Mouse (Mus musculus) stomach, embryonic 15.5 days (tissue): ENCODE data around the gene Wdfy1. TPM values are rescaled to one million over a fixed set of nuclear protein-coding genes. Genes with fewer than 3 reads are reported as not detected.

ENCODE experiments used
- ATAC-seq: fragments of 200-750 bp; cut with Nextera tagmentation; 2 replicates; pipeline ENCODE4 v1.8.0; 2017; ENCODE audit warnings: low read depth, moderate number of reproducible peaks, moderate TSS enrichment; ENCODE audit not compliant: insufficient read depth, low FRiP score
- H3K27ac ChIP-seq: fragments of 300-500 bp; sonication (generic); 2 replicates; pipeline ENCODE4 v1.5.1; 2015; ENCODE audit warnings: mild to moderate bottlenecking, inconsistent platforms
- H3K27me3 ChIP-seq: fragments of 300-500 bp; sonication (generic); replicated peaks from 2 replicates; pipeline ENCODE4 v1.6.1; 2015; ENCODE audit warnings: inconsistent platforms
- H3K36me3 ChIP-seq: fragments of 300-500 bp; sonication (generic); 2 replicates; pipeline ENCODE4 v1.6.1; 2015; ENCODE audit warnings: inconsistent platforms
- H3K4me1 ChIP-seq: fragments of 300-500 bp; sonication (generic); 2 replicates; pipeline ENCODE4 v1.6.1; 2015; ENCODE audit warnings: inconsistent platforms
- H3K4me2 ChIP-seq: fragments of 300-500 bp; sonication (generic); 2 replicates; pipeline ENCODE4 v1.6.1; 2015; ENCODE audit warnings: mild to moderate bottlenecking, inconsistent platforms
- H3K4me3 ChIP-seq: fragments of 300-500 bp; sonication (generic); replicated peaks from 2 replicates; pipeline ENCODE4 v1.5.1; 2015; ENCODE audit warnings: inconsistent platforms
- H3K9ac ChIP-seq: fragments of 300-500 bp; sonication (generic); 2 replicates; pipeline ENCODE4 v1.6.1; 2015; ENCODE audit warnings: inconsistent platforms
- H3K9me3 ChIP-seq: fragments of 300-500 bp; sonication (generic); 2 replicates; pipeline ENCODE4 v1.6.1; 2016; ENCODE audit warnings: inconsistent platforms
- WGBS: fragments of 180-500 bp; shearing (Covaris S2); methylation state at CpG from one replicate; pipeline ENCODE4 v1.1.7; 2015; 5-methylcytosine and 5-hydroxymethylcytosine counted together
- polyA plus RNA-seq: library from polyadenylated mRNA; unstranded; fragments of >200 nt; fragmentation: Nextera tagmentation; extraction: Ambion mirVana; gene quantifications from 2 replicates; pipeline ENCODE4 v1.2.1, GENCODE M21; 2015

Wdfy1 gene
- polyA plus RNA-seq, 1 experiment from 2014 or later, result 32.8 TPM

DNA sequence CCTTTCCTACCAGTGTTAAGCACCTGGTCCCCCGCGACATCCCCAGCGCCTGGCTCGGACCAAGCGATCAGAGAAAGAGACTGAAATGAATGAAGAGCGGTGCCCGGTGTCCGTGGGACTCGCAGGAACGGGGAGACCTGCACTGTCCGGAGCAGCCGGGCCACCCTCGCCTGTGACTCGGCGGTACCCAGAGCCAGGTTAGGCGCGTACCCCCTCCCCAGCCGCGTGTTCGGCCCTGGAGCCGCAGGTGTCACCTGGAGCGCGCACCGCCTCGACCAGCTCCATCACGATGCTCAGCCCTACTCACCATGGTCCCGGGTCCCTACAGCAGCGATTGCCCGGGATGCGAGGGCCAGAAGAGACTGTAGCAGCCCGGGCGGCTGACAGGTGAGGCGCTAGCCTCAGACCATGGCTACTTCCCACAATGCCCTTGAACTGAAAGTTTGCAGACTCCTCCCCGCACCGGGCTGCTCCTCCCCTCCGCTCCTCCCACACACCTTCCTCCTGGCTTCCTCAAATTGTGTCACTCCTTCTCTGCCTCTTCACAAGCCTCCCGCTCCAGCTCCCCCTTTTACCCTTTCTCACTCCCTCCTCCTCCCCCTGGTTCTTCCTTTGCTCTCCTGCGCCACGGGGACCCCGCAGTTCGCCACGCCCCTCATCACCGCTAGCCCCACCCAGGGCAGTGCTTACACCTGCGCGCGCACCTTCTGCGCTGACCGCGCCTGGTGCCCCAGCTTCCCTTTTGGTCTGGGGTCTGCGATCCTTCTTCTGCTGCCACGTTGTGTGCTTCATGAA is 104.2 kb downstream of the Wdfy1 start, which contains the start of gene Ap1s3:
Gene Ap1s3 (minus strand): TSS at position 430 of the 795 bp plus-strand sequence.
- Histone ChIP-seq H3K9me3 (no peaks in the 10 kb centered on the region), H3K4me1 (0 out of 2 replicates have a peak, but pooled peaks cover 3% of the 10 kb centered on the region), H3K27me3 (0 out of 2 replicates have a peak, but pooled peaks cover 2% of the 10 kb centered on the region), H3K4me3 (peak within 1 kb of the TSS; percentile 71), H3K4me2 (peak within 1 kb of the TSS; percentile 95), H3K27ac (peak within 1 kb of the TSS; percentile 68), H3K9ac (peak within 1 kb of the TSS; percentile 52), H3K36me3 (no peaks in the 10 kb centered on the region)
- WGBS, result under 1% methylated on average over 51 of the region's 51 CpGs
- peak; percentile 93 for ATAC-seq

DNA sequence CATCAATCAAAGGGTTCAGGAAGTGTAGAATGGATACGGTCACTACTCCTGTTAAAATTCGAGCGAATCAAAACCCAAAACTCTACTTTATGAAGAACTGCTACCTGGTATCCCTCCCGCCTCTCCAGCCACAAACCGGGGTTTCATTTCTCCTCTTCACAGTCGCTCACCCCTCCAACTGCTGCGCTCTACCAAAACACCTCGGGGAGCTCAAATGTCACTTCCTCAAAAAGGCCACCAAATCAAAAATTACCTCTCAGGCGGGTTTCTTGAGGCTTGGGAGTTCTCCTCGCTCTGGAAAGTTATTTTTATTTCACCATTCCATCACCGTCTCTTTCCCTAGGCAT is 104.8 kb downstream of the Wdfy1 start:
- Histone ChIP-seq H3K9ac (peak overlapping the region; percentile 52; the same call in 1 of the 2 replicates), H3K36me3 (no peaks in the 10 kb centered on the region), H3K9me3 (no peaks in the 10 kb centered on the region), H3K4me2 (peak overlapping the region; percentile 95), H3K27ac (no peak overlapping the region), H3K4me3 (peak overlapping the region; percentile 71), H3K4me1 (0 out of 2 replicates have a peak, but pooled peaks cover 3% of the 10 kb centered on the region), H3K27me3 (0 out of 2 replicates have a peak, but pooled peaks cover 2% of the 10 kb centered on the region)
- no peak for ATAC-seq
- under 1% methylated on average over 11 of the region's 11 CpGs for WGBS

DNA sequence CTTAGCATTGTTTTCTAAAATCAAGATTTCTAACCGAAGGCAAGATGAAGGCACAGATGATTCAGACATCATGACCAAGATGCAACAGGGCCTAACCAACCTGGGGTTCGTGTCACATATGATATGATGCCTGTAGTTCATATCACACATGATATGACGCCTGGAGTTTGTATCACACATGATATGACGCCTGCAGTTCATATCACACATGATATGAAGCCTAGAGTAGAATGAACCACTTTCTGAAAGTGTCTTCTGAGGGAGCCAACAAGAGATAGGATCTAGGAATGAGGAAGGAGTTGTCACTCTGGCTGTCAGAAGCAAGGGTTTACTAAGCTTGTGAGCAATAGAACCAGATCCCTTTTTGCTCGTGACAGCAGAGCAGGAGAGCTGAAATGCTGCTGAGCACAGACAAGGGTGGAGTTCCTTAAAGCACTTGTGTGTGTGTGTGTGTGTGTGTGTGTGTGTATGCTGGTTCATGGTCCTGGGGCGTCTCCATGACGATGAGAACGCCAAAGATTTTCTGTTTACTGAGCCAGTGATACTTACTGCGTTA is 106.4 kb downstream of the Wdfy1 start:
- Histone ChIP-seq H3K27ac (no peak overlapping the region), H3K4me3 (no peak overlapping the region), H3K4me2 (no peak overlapping the region), H3K9ac (no peak overlapping the region), H3K4me1 (0 out of 2 replicates have a peak, but pooled peaks cover 3% of the 10 kb centered on the region), H3K36me3 (no peaks in the 10 kb centered on the region), H3K9me3 (no peaks in the 10 kb centered on the region), H3K27me3 (0 out of 2 replicates have a peak, but pooled peaks cover 2% of the 10 kb centered on the region)
- ATAC-seq, result no peak
- WGBS, result 73% methylated on average over 9 of the region's 9 CpGs

DNA sequence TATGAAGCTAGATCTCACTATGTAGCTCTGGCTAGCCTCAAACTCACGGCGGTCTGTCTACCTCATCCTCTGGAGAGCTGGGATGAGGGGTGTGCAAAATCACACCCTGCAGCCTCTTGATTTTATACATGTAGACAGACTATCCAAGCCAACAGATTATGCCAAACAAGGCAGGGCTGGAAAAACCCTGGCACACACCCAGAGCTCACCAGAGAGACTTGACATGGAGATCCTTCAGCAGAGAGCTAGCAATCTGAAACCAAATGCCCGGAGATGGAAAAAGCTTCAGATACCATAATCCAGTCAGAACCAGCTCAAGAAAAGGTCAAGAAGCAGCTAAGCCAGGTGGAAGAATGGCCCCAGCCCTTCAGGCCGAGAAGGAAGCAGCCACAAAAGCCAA is 111.0 kb downstream of the Wdfy1 start:
- no peak overlapping the region for H3K9ac ChIP-seq
- H3K27ac ChIP-seq, result no peak overlapping the region
- H3K36me3 ChIP-seq, result no peaks in the 10 kb centered on the region
- ATAC-seq, result no peak
- no peak overlapping the region for H3K4me2 ChIP-seq
- H3K4me3 ChIP-seq, result no peak overlapping the region
- 87% methylated on average over 4 of the region's 4 CpGs for WGBS
- no peaks in the 10 kb centered on the region for H3K27me3 ChIP-seq
- no peaks in the 10 kb centered on the region for H3K9me3 ChIP-seq
- no peaks in the 10 kb centered on the region for H3K4me1 ChIP-seq

DNA sequence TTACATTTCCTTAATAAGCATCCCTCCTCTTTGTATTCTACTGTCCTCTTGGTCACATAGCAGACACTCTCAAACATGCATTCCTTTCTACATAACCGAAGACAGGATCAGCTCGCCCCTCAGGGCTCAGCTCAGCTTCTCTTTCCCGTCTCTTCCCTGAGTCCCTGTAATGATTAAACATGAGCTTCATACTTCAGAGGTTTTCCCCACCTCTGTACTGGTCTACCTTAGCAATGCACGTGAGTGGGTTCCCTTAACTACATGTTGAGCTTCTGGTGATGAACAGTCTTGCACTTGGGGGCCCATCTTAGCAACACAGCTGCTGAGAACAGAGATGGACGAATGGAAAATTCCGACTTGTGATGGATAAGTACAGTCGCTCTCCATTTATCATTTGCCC is 116.3 kb downstream of the Wdfy1 start:
- Histone ChIP-seq H3K27me3 (no peaks in the 10 kb centered on the region), H3K4me3 (no peak overlapping the region)
- no peak for ATAC-seq

DNA sequence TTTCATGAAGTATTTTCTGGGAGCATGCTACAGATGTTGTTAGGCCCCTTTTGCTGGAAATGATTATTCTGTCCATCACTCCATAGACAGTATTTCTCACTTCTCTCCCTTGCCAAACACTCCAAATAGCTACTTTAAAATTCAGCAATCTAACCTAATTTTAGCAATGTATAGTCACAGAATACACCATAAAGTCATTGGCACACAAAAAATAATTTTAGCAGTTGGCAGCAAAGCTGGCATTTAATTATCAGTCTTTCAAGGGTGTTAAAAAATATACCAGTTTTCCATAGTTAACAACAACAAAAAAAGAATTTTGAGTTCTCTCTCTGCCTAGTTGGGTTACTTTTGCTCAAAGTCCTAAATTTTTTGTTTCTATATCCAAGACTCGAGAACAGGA is 118.5 kb downstream of the Wdfy1 start:
- WGBS, result 37% methylated on average over 1 of the region's 1 CpGs
- Histone ChIP-seq H3K27me3 (no peaks in the 10 kb centered on the region), H3K9ac (no peak overlapping the region), H3K4me3 (no peak overlapping the region), H3K4me2 (no peak overlapping the region), H3K27ac (no peak overlapping the region), H3K36me3 (no peaks in the 10 kb centered on the region), H3K9me3 (no peaks in the 10 kb centered on the region), H3K4me1 (no peaks in the 10 kb centered on the region)
- ATAC-seq, result no peak

More for the DNA sequence above, 116.3 kb downstream of the Wdfy1 start:
- WGBS, result 77% methylated on average over 7 of the region's 7 CpGs
- Histone ChIP-seq H3K27ac (no peak overlapping the region), H3K4me2 (no peak overlapping the region), H3K9me3 (no peaks in the 10 kb centered on the region), H3K36me3 (no peaks in the 10 kb centered on the region), H3K9ac (no peak overlapping the region), H3K4me1 (no peaks in the 10 kb centered on the region)

DNA sequence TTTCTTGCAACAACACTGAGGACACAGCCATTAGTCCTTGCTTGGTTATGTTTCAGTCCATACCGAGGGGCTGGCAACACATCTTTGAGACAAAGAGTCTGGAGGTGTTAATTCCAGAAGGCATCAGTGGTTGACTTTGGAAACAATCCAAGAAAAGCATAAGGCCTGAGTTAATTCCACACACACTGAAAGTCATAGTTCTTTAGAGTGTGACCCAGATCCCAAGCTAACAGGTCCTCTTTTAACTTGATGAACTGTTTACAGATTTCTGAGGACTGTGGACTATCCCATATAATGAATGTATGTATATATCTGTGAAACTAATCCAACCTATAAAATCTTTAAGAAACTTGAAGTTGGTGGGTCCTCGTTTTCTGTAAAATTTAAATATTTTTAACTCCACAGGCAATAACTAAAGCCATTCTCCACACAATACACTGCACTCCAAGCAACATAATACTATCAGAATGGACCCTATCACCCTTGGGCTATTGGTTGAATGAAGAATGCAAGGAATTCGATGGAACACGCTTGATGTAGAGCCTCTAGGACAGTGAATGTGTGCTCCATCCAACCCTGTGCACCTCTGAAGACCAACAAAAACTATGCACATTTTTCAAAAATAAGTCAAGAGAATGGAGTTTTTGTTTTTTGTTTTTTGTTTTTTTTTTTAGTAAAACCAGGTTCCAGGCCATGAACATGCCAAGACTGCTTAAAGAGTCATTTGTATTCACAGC is 120.0 kb downstream of the Wdfy1 start:
- Histone ChIP-seq H3K4me2 (no peak overlapping the region), H3K36me3 (no peaks in the 10 kb centered on the region), H3K9me3 (no peaks in the 10 kb centered on the region), H3K27ac (no peak overlapping the region), H3K4me3 (no peak overlapping the region), H3K4me1 (no peaks in the 10 kb centered on the region), H3K9ac (no peak overlapping the region), H3K27me3 (no peaks in the 10 kb centered on the region)
- no peak for ATAC-seq
- 69% methylated on average over 4 of the region's 4 CpGs for WGBS

DNA sequence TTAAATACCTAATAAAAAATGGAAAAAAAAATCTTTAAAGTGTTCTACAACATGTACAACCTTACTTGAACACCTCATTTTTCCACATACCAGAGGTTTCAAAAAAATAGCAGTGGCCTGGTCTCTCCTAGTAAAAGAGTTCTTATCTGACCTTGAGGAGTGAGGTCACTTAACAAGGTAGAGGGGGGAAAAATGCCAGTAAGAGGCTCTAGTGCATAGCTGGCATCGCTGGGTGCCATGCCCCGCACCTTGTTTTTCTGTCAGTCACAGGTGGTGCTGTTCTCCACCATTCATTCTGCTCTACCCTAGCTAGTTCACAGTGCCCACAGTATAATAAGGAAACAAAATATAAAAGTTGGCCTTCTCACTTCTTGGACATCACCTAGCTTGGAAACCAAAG is 121.0 kb downstream of the Wdfy1 start:
- no peaks in the 10 kb centered on the region for H3K27me3 ChIP-seq
- no peak overlapping the region for H3K9ac ChIP-seq
- no peaks in the 10 kb centered on the region for H3K4me1 ChIP-seq
- 0 out of 2 replicates have a peak, but pooled peaks have one; percentile 35 for ATAC-seq
- H3K36me3 ChIP-seq, result no peaks in the 10 kb centered on the region
- no peak overlapping the region for H3K4me2 ChIP-seq
- WGBS, result 90% methylated on average over 2 of the region's 2 CpGs
- no peak overlapping the region for H3K4me3 ChIP-seq
- no peaks in the 10 kb centered on the region for H3K9me3 ChIP-seq
- H3K27ac ChIP-seq, result no peak overlapping the region

Other genes starting within 250 kb of the Wdfy1 start
- gene Ap1s3, start 104.2 kb downstream of the Wdfy1 start, polyA plus RNA-seq, result 0.53 and 0.57 TPM in 2 replicates
- gene Mrpl44, start 125 bp downstream of the Wdfy1 start, polyA plus RNA-seq, result 50.4 and 51.3 TPM in 2 replicates
- gene Serpine2, start 85.0 kb upstream of the Wdfy1 start, polyA plus RNA-seq, result 99.0 and 105 TPM in 2 replicates